Mouse (Mus musculus): ENCODE results near the gene Glod4. TPM values are rescaled to one million over a fixed set of nuclear protein-coding genes. Genes with fewer than 3 reads are reported as not detected.
"Not testable (repeated sequence)": the region's sequence is repeated elsewhere in the genome, so short reads cannot be mapped to it uniquely, and the experiment has no call there.

Glod4 gene
- total RNA-seq, 1 experiment from 2014 or later: 79.0 TPM

GRCm38 (mm10) chr11:76258511-76258910 is 15.0 kb upstream of the Glod4 start:
- DNase-seq: no peak

- no peak for DNase-seq
These were observed 13.9 kb upstream of the Glod4 start for GRCm38 (mm10) chr11:76257386-76257785.

GRCm38 (mm10) chr11:76256129-76256528 is 12.6 kb upstream of the Glod4 start:
- DNase-seq: no peak

- peak; percentile 55 for DNase-seq
These were observed 12.0 kb upstream of the Glod4 start for GRCm38 (mm10) chr11:76255431-76256001.

GRCm38 (mm10) chr11:76253918-76254264 is 10.4 kb upstream of the Glod4 start:
- DNase-seq: no peak

- DNase-seq: peak; percentile 93
These were observed 9.8 kb upstream of the Glod4 start for GRCm38 (mm10) chr11:76253145-76253917.

GRCm38 (mm10) chr11:76252036-76252435 is 8.5 kb upstream of the Glod4 start:
- peak; percentile 61 for DNase-seq

- DNase-seq: no peak
These were observed 3.7 kb upstream of the Glod4 start for GRCm38 (mm10) chr11:76247239-76247638.

GRCm38 (mm10) chr11:76246439-76246838 is 2.9 kb upstream of the Glod4 start:
- DNase-seq: no peak

GRCm38 (mm10) chr11:76243811-76244546 is 454 bp upstream of the Glod4 start:
- DNase-seq: no peak

GRCm38 (mm10) chr11:76239750-76240149 is 3.8 kb downstream of the Glod4 start:
- DNase-seq: no peak

GRCm38 (mm10) chr11:76236136-76236535 is 7.4 kb downstream of the Glod4 start:
- no peak for DNase-seq

- DNase-seq: no peak
These were observed 18.5 kb downstream of the Glod4 start for GRCm38 (mm10) chr11:76225051-76225450.

GRCm38 (mm10) chr11:76224631-76225030 is 18.9 kb downstream of the Glod4 start:
- no peak for DNase-seq

- peak; percentile 99 for DNase-seq
These were observed 26.1 kb downstream of the Glod4 start, which contains the start of the genes Dbil5 and Gemin4 for GRCm38 (mm10) chr11:76217390-76217800. TSS of gene Dbil5 (plus strand) at chr11:76217608. TSS of gene Gemin4 (minus strand) at chr11:76217664.

GRCm38 (mm10) chr11:76216681-76217389 is 26.7 kb downstream of the Glod4 start:
- peak; percentile 70 for DNase-seq

- DNase-seq: no peak
These were observed 27.4 kb downstream of the Glod4 start for GRCm38 (mm10) chr11:76216049-76216540.

- no peak for DNase-seq
These were observed 28.5 kb downstream of the Glod4 start for GRCm38 (mm10) chr11:76215011-76215410.

- DNase-seq: no peak
These were observed 29.7 kb downstream of the Glod4 start for GRCm38 (mm10) chr11:76213841-76214240.

- not testable (repeated sequence) for DNase-seq
These were observed 31.9 kb downstream of the Glod4 start for GRCm38 (mm10) chr11:76211595-76211994.

- DNase-seq: no peak
These were observed 33.1 kb downstream of the Glod4 start for GRCm38 (mm10) chr11:76210228-76210985.

All from adrenal gland, postnatal 14 days (tissue).